ENCODE assay signal across 9 mouse cellular contexts in genomic region chr1:36274455-36274854, GRCm38 (mm10). TPM values are rescaled to one million over a fixed set of nuclear protein-coding genes. Genes with fewer than 3 reads are reported as not detected.
DNase-seq lines count a peak whose midpoint lies in the region; ATAC-seq and TF ChIP-seq lines count a peak whose summit lies in the region.
"Had no signal": no experiment of that assay in that cellular context is flagged by ENCODE, and none has a peak within 500 bp of the region (broad histone marks: within the 10 kb centered on the region; RNA-seq: fewer than 3 reads in every experiment).

TSS of gene Neurl3 (minus strand) at chr1:36274679.

- no peak for TF ChIP-seq RAD21 in CH12.LX (IDR thresholded peaks at IDR 0.05; ENCODE audit: low read depth, low read length)

- TF ChIP-seq EP300 in CH12.LX (IDR thresholded peaks at IDR 0.05; ENCODE audit: low read length), result no peak
- TF ChIP-seq EP300 in heart, postnatal 0 days (IDR thresholded peaks at IDR 0.05; ENCODE audit: low read depth), result no peak

- no peak for DNase-seq in kidney, adult 9 months
- no peak for DNase-seq in CH12.LX (ENCODE audit: extremely low read depth)
- no peak for DNase-seq in heart, postnatal 0 days (ENCODE audit: low spot score)
- no peak for DNase-seq in right cerebral cortex, adult 2 months (ENCODE audit: low spot score in 2 of 2)
- DNase-seq in hindbrain, embryonic 11.5 days (ENCODE audit: low spot score), result no peak
- DNase-seq: spleen, adult 18-20 months had no signal

- H3K9me3 ChIP-seq in kidney, embryonic 15.5 days (replicated peaks), result no peaks in the 10 kb centered on the region
- H3K9me3 ChIP-seq in CH12.LX (replicated peaks; ENCODE audit: low read length), result no peaks in the 10 kb centered on the region
- no peaks in the 10 kb centered on the region for H3K9me3 ChIP-seq in heart, postnatal 0 days (replicated peaks; ENCODE audit: control insufficient read depth, low read length)
- no peaks in the 10 kb centered on the region for H3K9me3 ChIP-seq in liver, embryonic 16.5 days (replicated peaks; ENCODE audit: control insufficient read depth, low read length)
- H3K9me3 ChIP-seq in hindbrain, embryonic 11.5 days (ENCODE audit: control insufficient read depth, low read length), result no peaks in the 10 kb centered on the region
- H3K9me3 ChIP-seq in forebrain, embryonic 12.5 days, result no peaks in the 10 kb centered on the region

- peak within 1 kb of the TSS; percentile 55 for H3K4me2 ChIP-seq in kidney, embryonic 15.5 days
- H3K4me2 ChIP-seq in CH12.LX (ENCODE audit: insufficient read depth, low read depth, poor library complexity, severe bottlenecking), result peak within 1 kb of the TSS; percentile 51; the same call in 1 of the 2 replicates
- H3K4me2 ChIP-seq in heart, postnatal 0 days (ENCODE audit: low read depth, low read length), result peak within 1 kb of the TSS; percentile 47
- H3K4me2 ChIP-seq in liver, embryonic 16.5 days (ENCODE audit: low read depth, low read length), result 0 out of 2 replicates have a peak within 1 kb of the TSS, but pooled peaks have one; percentile 10
- H3K4me2 ChIP-seq in hindbrain, embryonic 11.5 days (replicated peaks; ENCODE audit: low read depth, low read length), result no peak within 1 kb of the TSS
- no peak within 1 kb of the TSS for H3K4me2 ChIP-seq in forebrain, embryonic 12.5 days

- TF ChIP-seq CTCF in CH12.LX (conservative IDR thresholded peaks at IDR 0.05 in 1 of 2, IDR thresholded peaks at IDR 0.05 in 1 of 2; ENCODE audit: low read depth in 2 of 2, low read length in 2 of 2), result no peak
- no peak for TF ChIP-seq CTCF in heart, postnatal 0 days (IDR thresholded peaks at IDR 0.05; ENCODE audit: low read depth)

- no peaks in the 10 kb centered on the region for H3K79me2 ChIP-seq in CH12.LX (replicated peaks; ENCODE audit: control insufficient read depth, extremely low read depth, insufficient read depth, poor library complexity, severe bottlenecking)

- peak within 1 kb of the TSS; percentile 94 for H3K27ac ChIP-seq in kidney, embryonic 15.5 days
- no peak within 1 kb of the TSS for H3K27ac ChIP-seq in CH12.LX (ENCODE audit: insufficient read depth, low read depth)
- peak within 1 kb of the TSS; percentile 71 for H3K27ac ChIP-seq in heart, postnatal 0 days (ENCODE audit: low read depth)
- no peak within 1 kb of the TSS for H3K27ac ChIP-seq in liver, embryonic 16.5 days (ENCODE audit: low read length)
- no peak within 1 kb of the TSS for H3K27ac ChIP-seq in hindbrain, embryonic 11.5 days (ENCODE audit: low read depth, low read length)
- no peak within 1 kb of the TSS for H3K27ac ChIP-seq in forebrain, embryonic 12.5 days

- H3K4me1 ChIP-seq in kidney, embryonic 15.5 days, result peaks cover 67% of the 10 kb centered on the region
- peaks cover 13 to 46% of the 10 kb centered on the region in 2 experiments for H3K4me1 ChIP-seq in CH12.LX (ENCODE audit: control insufficient read depth in 1 of 2, insufficient read depth in 2 of 2)
- peaks cover 27% of the 10 kb centered on the region for H3K4me1 ChIP-seq in heart, postnatal 0 days (ENCODE audit: control insufficient read depth, insufficient read depth)
- peaks cover 16% of the 10 kb centered on the region for H3K4me1 ChIP-seq in liver, embryonic 16.5 days (ENCODE audit: control insufficient read depth, low read depth, low read length)
- H3K4me1 ChIP-seq in hindbrain, embryonic 11.5 days (replicated peaks; ENCODE audit: control insufficient read depth, insufficient read depth, low read length), result 0 out of 2 replicates have a peak, but pooled peaks cover 2% of the 10 kb centered on the region
- H3K4me1 ChIP-seq in forebrain, embryonic 12.5 days, result no peaks in the 10 kb centered on the region

- H3K9ac ChIP-seq in kidney, embryonic 15.5 days, result no peak within 1 kb of the TSS
- no peak within 1 kb of the TSS for H3K9ac ChIP-seq in CH12.LX (ENCODE audit: insufficient read depth, low read depth)
- no peak within 1 kb of the TSS for H3K9ac ChIP-seq in heart, postnatal 0 days (replicated peaks; ENCODE audit: low read depth, low read length)
- H3K9ac ChIP-seq in liver, embryonic 16.5 days (ENCODE audit: low read depth, low read length), result no peak within 1 kb of the TSS
- H3K9ac ChIP-seq in hindbrain, embryonic 11.5 days (ENCODE audit: low read depth, low read length), result no peak within 1 kb of the TSS
- no peak within 1 kb of the TSS for H3K9ac ChIP-seq in forebrain, embryonic 12.5 days

- H3K36me3 ChIP-seq in kidney, embryonic 15.5 days, result no peaks in the 10 kb centered on the region
- H3K36me3 ChIP-seq in CH12.LX (replicated peaks in 1 of 2; ENCODE audit: control insufficient read depth in 1 of 2, insufficient read depth in 1 of 2, low read length in 1 of 2), result no peaks in the 10 kb centered on the region
- no peaks in the 10 kb centered on the region for H3K36me3 ChIP-seq in heart, postnatal 0 days (replicated peaks; ENCODE audit: control insufficient read depth, insufficient read depth, low read length)
- H3K36me3 ChIP-seq in liver, embryonic 16.5 days (ENCODE audit: control insufficient read depth, insufficient read depth), result no peaks in the 10 kb centered on the region
- no peaks in the 10 kb centered on the region for H3K36me3 ChIP-seq in hindbrain, embryonic 11.5 days (ENCODE audit: control insufficient read depth, insufficient read depth, low read length)
- H3K36me3 ChIP-seq in forebrain, embryonic 12.5 days (replicated peaks), result no peaks in the 10 kb centered on the region

- H3K27me3 ChIP-seq in kidney, embryonic 15.5 days, result no peaks in the 10 kb centered on the region
- H3K27me3 ChIP-seq in CH12.LX (replicated peaks), result no peaks in the 10 kb centered on the region
- H3K27me3 ChIP-seq in heart, postnatal 0 days (ENCODE audit: control insufficient read depth, insufficient read depth, low read length), result no peaks in the 10 kb centered on the region
- H3K27me3 ChIP-seq in liver, embryonic 16.5 days (ENCODE audit: control insufficient read depth, insufficient read depth, low read depth, low read length), result no peaks in the 10 kb centered on the region
- peaks cover 3% of the 10 kb centered on the region; the same call in 1 of the 2 replicates for H3K27me3 ChIP-seq in hindbrain, embryonic 11.5 days (ENCODE audit: control insufficient read depth, insufficient read depth, low read length)
- peaks cover 5% of the 10 kb centered on the region for H3K27me3 ChIP-seq in forebrain, embryonic 12.5 days

- in situ Hi-C loops in CH12.LX (cut with MboI; ENCODE audit: low pct_ligation_motif_present, low pct_unique_long_range_greater_than_20kb, low sequenced_read_pairs), result loop anchor here (25.0 kb wide), 1 partner anchor 437 kb away; no protein-coding TSS in a partner anchor

- no peak for TF ChIP-seq POLR2A in CH12.LX (IDR thresholded peaks at IDR 0.05; ENCODE audit: low read depth, low read length)

- dilution Hi-C loops in CH12.LX (cut with MboI; ENCODE audit: extremely low pct_ligation_motif_present, extremely low pct_unique_long_range_greater_than_20kb, low sequenced_read_pairs), result no loop called here

- ATAC-seq in kidney, embryonic 15.5 days (replicated peaks; ENCODE audit: low FRiP score), result no peak
- ATAC-seq in heart, postnatal 0 days (ENCODE audit: insufficient read depth, low read depth), result no peak
- no peak for ATAC-seq in liver, embryonic 16.5 days (ENCODE audit: low read depth)
- ATAC-seq in hindbrain, embryonic 11.5 days (ENCODE audit: low FRiP score), result no peak
- ATAC-seq in forebrain, embryonic 12.5 days (ENCODE audit: low FRiP score), result no peak

- peak within 1 kb of the TSS; percentile 28 for H3K4me3 ChIP-seq in kidney, embryonic 15.5 days (replicated peaks)
- H3K4me3 ChIP-seq in CH12.LX (replicated peaks in 1 of 3; ENCODE audit: low read depth in 2 of 3, low read length in 2 of 3, poor library complexity in 1 of 3), result no peak within 1 kb of the TSS
- no peak within 1 kb of the TSS for H3K4me3 ChIP-seq in heart, postnatal 0 days (ENCODE audit: low read depth, low read length)
- no peak within 1 kb of the TSS for H3K4me3 ChIP-seq in liver, embryonic 16.5 days (ENCODE audit: low read depth, low read length)
- H3K4me3 ChIP-seq in hindbrain, embryonic 11.5 days (ENCODE audit: low read depth, low read length), result no peak within 1 kb of the TSS
- H3K4me3 ChIP-seq in forebrain, embryonic 12.5 days (replicated peaks), result no peak within 1 kb of the TSS

- WGBS in kidney, embryonic 15.5 days, result 86% methylated on average over 5 of the region's 5 CpGs
- 85% methylated on average over 5 of the region's 5 CpGs for WGBS in heart, postnatal 0 days
- 53% methylated on average over 5 of the region's 5 CpGs for WGBS in liver, embryonic 16.5 days (ENCODE audit: insufficient replicate concordance)
- WGBS in hindbrain, embryonic 11.5 days, result 94% methylated on average over 5 of the region's 5 CpGs
- 92% methylated on average over 5 of the region's 5 CpGs for WGBS in forebrain, embryonic 12.5 days

TF ChIP-seq in CH12.LX, 34 proteins besides CTCF, POLR2A, EP300 and RAD21:
- no peak for TF ChIP-seq RCOR1 (conservative IDR thresholded peaks at IDR 0.05; ENCODE audit: low read depth, low read length)
- no peak for TF ChIP-seq JUND (conservative IDR thresholded peaks at IDR 0.05; ENCODE audit: low read depth, low read length)

RNA-seq across cellular contexts. Expression of gene Neurl3, which starts in this region (rescaled TPM):
- polyA plus RNA-seq in kidney, embryonic 15.5 days (2015; fragmentation: Nextera tagmentation; extraction: Ambion mirVana), result 16.6 and 17.7 TPM in 2 replicates
- total RNA-seq in CH12.LX (2012; rRNA removed) (0.08 TPM in 1 of 2 replicates, not detected in the other), CH12.LX (2014; rRNA removed) (0.08 TPM in 1 of 2 replicates, not detected in the other)
- 0.09 and 0.10 TPM in 2 replicates for polyA plus RNA-seq in CH12.LX (2012; ENCODE audit: insufficient read length, low read depth)
- 5.7 and 12.9 TPM in 2 replicates for total RNA-seq in heart, postnatal 0 days (2014; rRNA removed; ENCODE audit: low replicate concordance)
- 3.6 and 4.3 TPM in 2 replicates for polyA plus RNA-seq in heart, postnatal 0 days (2015; fragmentation: Nextera tagmentation; extraction: Ambion mirVana)
- polyA plus RNA-seq in liver, embryonic 16.5 days (2015; fragmentation: Nextera tagmentation; extraction: Ambion mirVana), result 3.1 and 3.4 TPM in 2 replicates
- polyA plus RNA-seq in hindbrain, embryonic 11.5 days (2014; fragmentation: Nextera tagmentation; extraction: Ambion mirVana), result 0.32 and 1.3 TPM in 2 replicates
- polyA plus RNA-seq in forebrain, embryonic 12.5 days (2016; fragmentation: Nextera tagmentation; extraction: Ambion mirVana), result 0.34 and 0.45 TPM in 2 replicates

Comparison
In these comparisons a context has a peak if more than half of its experiments do, and no peak if none do; other contexts are left out.
1. H3K27ac ChIP-seq: peak in kidney, embryonic 15.5 days (single experiment) and heart, postnatal 0 days (single experiment); none in CH12.LX (single experiment), liver, embryonic 16.5 days (single experiment), hindbrain, embryonic 11.5 days (single experiment) and forebrain, embryonic 12.5 days (single experiment).
2. H3K4me2 ChIP-seq: peak in kidney, embryonic 15.5 days (single experiment), CH12.LX (single experiment), heart, postnatal 0 days (single experiment) and liver, embryonic 16.5 days (single experiment); none in hindbrain, embryonic 11.5 days (single experiment) and forebrain, embryonic 12.5 days (single experiment).